Mouse (Mus musculus) liver, embryonic 16.5 days (tissue): ENCODE data around the gene Lsm7. TPM values are rescaled to one million over a fixed set of nuclear protein-coding genes. Genes with fewer than 3 reads are reported as not detected.
"Not testable (repeated sequence)": the region's sequence is repeated elsewhere in the genome, so short reads cannot be mapped to it uniquely, and the experiment has no call there.

Source experiments
- ATAC-seq: fragments of 200-750 bp; cut with Nextera tagmentation; 2 replicates; pipeline ENCODE4 v1.8.0; 2017; ENCODE audit warnings: low read depth, mild to moderate bottlenecking, moderate number of reproducible peaks, moderate library complexity
- H3K27ac ChIP-seq: fragments of 300-500 bp; sonication (generic); 2 replicates; pipeline ENCODE4 v1.5.1; 2014; ENCODE audit warnings: mild to moderate bottlenecking, low read length
- H3K27me3 ChIP-seq: fragments of 300-500 bp; sonication (generic); 2 replicates; pipeline ENCODE4 v1.6.1; 2014; ENCODE audit warnings: low read depth, low read length, mixed read lengths; ENCODE audit not compliant: control insufficient read depth, insufficient read depth
- H3K36me3 ChIP-seq: fragments of 300-500 bp; sonication (generic); 2 replicates; pipeline ENCODE4 v1.6.1; 2014; ENCODE audit warnings: mild to moderate bottlenecking; ENCODE audit not compliant: control insufficient read depth, insufficient read depth
- H3K4me1 ChIP-seq: fragments of 300-500 bp; sonication (generic); 2 replicates; pipeline ENCODE4 v1.6.1; 2014; ENCODE audit warnings: low read depth, low read length, mixed read lengths; ENCODE audit not compliant: control insufficient read depth
- H3K4me2 ChIP-seq: fragments of 300-500 bp; sonication (generic); 2 replicates; pipeline ENCODE4 v1.6.1; 2014; ENCODE audit warnings: low read depth, low read length, mixed read lengths
- H3K4me3 ChIP-seq: fragments of 300-500 bp; sonication (generic); 2 replicates; pipeline ENCODE4 v1.5.1; 2014; ENCODE audit warnings: low read depth, mild to moderate bottlenecking, low read length
- H3K9ac ChIP-seq: fragments of 300-500 bp; sonication (generic); 2 replicates; pipeline ENCODE4 v1.6.1; 2014; ENCODE audit warnings: low read depth, low read length
- H3K9me3 ChIP-seq: fragments of 300-500 bp; sonication (generic); replicated peaks from 2 replicates; pipeline ENCODE4 v1.6.1; 2016; ENCODE audit warnings: low read length; ENCODE audit not compliant: control insufficient read depth
- WGBS: fragments of 180-500 bp; shearing (Covaris S2); extraction: QIAGEN DNeasy Blood & Tissue Kit; methylation state at CpG from one replicate; pipeline ENCODE4 v1.1.7; 2014; ENCODE audit not compliant: insufficient replicate concordance; 5-methylcytosine and 5-hydroxymethylcytosine counted together
- polyA plus RNA-seq: library from polyadenylated mRNA; unstranded; fragments of >200 nt; fragmentation: Nextera tagmentation; extraction: Ambion mirVana; gene quantifications from 2 replicates; pipeline ENCODE4 v1.2.1, GENCODE M21; 2015

Lsm7 gene
- polyA plus RNA-seq, 1 experiment from 2014 or later, result 92.5 TPM

DNA sequence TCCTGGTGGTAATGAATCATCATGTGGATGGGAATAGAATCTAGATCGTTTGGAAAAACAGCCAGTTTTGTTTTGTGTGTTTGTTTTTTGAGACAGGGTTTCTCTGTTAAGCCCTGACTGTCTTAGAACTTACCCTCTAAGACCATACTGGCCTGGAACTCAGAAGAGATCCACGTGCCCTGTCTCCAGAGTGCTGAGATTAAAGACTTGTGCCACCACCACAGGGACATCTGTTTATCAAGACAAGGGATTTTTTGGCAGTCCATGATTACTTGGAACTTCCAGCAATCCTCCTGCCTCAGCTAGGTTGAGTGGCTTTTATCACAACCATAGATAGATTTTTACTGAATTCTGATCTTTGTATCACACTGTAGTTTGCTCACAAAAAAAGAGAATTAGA lies 30.2 kb downstream of the Lsm7 start:
- no peak overlapping the region for H3K4me3 ChIP-seq
- H3K9me3 ChIP-seq, result no peaks in the 10 kb centered on the region
- no peaks in the 10 kb centered on the region for H3K27me3 ChIP-seq
- 31% methylated on average over 2 of the region's 2 CpGs for WGBS
- no peak for ATAC-seq
- H3K4me2 ChIP-seq, result 0 out of 2 replicates have a peak overlapping the region, but pooled peaks have one; percentile 33
- H3K36me3 ChIP-seq, result peaks cover 12% of the 10 kb centered on the region
- H3K9ac ChIP-seq, result peak overlapping the region; percentile 13; the same call in 1 of the 2 replicates
- peaks cover 54% of the 10 kb centered on the region for H3K4me1 ChIP-seq
- H3K27ac ChIP-seq, result peak overlapping the region; percentile 82

DNA sequence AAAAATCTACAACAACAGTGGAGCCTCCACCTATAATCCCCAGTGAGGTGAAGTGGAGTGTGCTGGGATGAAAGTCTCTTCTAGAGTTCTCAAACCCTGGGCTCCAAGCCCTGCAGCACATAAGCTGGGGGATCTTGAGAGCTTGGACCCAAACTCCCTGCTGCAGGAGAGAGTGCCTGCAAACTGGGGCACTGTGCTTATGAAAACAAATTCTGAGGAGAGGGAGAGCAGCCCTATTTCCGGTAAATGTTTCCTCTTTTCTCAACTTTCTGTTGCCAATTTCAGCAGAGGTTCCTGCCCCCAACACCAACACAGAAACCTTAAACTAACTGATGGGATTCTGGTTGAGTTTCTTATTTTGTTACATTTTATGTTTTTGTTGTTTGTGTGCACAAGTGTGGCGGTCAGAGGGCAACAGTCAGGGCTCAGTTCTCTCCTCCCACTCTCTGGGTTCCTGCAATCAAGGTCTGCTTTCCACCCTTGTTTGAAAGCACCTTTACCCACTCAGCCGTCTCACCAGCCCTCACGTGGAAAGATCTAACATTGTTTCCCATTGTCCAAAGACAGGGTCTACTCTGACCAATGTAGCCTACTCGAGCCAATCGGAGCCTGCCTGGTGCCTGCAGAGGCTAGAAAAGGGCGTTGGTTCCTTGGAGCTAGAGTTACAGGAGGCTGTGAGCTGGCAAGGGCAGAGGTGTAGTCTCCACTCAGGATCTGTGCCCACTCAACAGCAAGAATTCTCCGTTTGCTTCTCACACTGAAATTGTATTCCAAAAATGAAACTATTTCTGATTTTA lies 31.0 kb downstream of the Lsm7 start:
- Histone ChIP-seq H3K27ac (peak overlapping the region; percentile 82), H3K27me3 (no peaks in the 10 kb centered on the region), H3K36me3 (peaks cover 4% of the 10 kb centered on the region), H3K4me3 (no peak overlapping the region), H3K9me3 (no peaks in the 10 kb centered on the region), H3K9ac (peak overlapping the region; percentile 13), H3K4me1 (peaks cover 54% of the 10 kb centered on the region), H3K4me2 (peak overlapping the region; percentile 33)
- 22% methylated on average over 8 of the region's 8 CpGs for WGBS
- ATAC-seq, result no peak

- Histone ChIP-seq H3K27me3 (no peaks in the 10 kb centered on the region), H3K4me1 (peaks cover 59% of the 10 kb centered on the region), H3K27ac (peak overlapping the region; percentile 82), H3K9me3 (no peaks in the 10 kb centered on the region), H3K4me3 (no peak overlapping the region), H3K9ac (no peak overlapping the region), H3K4me2 (no peak overlapping the region), H3K36me3 (no peaks in the 10 kb centered on the region; the same call in 1 of the 2 replicates)
- ATAC-seq, result no peak
- 57% methylated on average over 1 of the region's 1 CpGs for WGBS
Measured at GRCm38 (mm10) chr10:80823316-80823715, 31.7 kb downstream of the Lsm7 start.

- no peaks in the 10 kb centered on the region for H3K9me3 ChIP-seq
- H3K27me3 ChIP-seq, result no peaks in the 10 kb centered on the region
- H3K4me2 ChIP-seq, result no peak overlapping the region
- peak overlapping the region; percentile 85 for H3K27ac ChIP-seq
- no peaks in the 10 kb centered on the region for H3K36me3 ChIP-seq
- H3K9ac ChIP-seq, result 0 out of 2 replicates have a peak overlapping the region, but pooled peaks have one; percentile 13
- WGBS, result 74% methylated on average over 5 of the region's 5 CpGs
- peaks cover 53% of the 10 kb centered on the region for H3K4me1 ChIP-seq
- no peak for ATAC-seq
- no peak overlapping the region for H3K4me3 ChIP-seq
Measured at GRCm38 (mm10) chr10:80822528-80822927, 32.5 kb downstream of the Lsm7 start.

DNA sequence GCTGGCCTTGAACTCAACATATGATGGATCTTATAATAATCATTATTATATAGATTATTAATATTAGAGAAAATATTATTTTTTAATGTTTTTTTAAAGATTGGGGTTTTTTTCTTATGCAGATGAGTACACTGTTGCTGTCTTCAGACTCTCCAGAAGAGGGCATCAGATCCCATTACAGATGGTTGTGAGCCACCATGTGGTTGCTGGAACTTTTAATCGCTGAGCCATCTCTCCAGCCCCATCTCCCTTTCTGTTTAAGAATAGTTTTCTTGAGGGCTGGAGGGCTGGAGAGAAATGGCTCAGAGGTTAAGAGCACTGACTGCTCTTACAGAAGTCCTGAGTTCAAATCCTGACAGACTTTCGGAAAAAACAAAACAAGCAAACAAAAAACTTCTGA lies 33.0 kb downstream of the Lsm7 start:
- Histone ChIP-seq H3K4me1 (peaks cover 52% of the 10 kb centered on the region), H3K36me3 (no peaks in the 10 kb centered on the region), H3K9me3 (no peaks in the 10 kb centered on the region), H3K27me3 (no peaks in the 10 kb centered on the region), H3K9ac (0 out of 2 replicates have a peak overlapping the region, but pooled peaks have one; percentile 13), H3K27ac (peak overlapping the region; percentile 85), H3K4me3 (no peak overlapping the region), H3K4me2 (no peak overlapping the region)
- WGBS, result 43% methylated on average over 2 of the region's 2 CpGs
- no peak for ATAC-seq

- Histone ChIP-seq H3K9me3 (no peaks in the 10 kb centered on the region), H3K9ac (peak overlapping the region; percentile 50), H3K27me3 (no peaks in the 10 kb centered on the region), H3K36me3 (no peaks in the 10 kb centered on the region), H3K27ac (peak overlapping the region; percentile 85), H3K4me2 (peak overlapping the region; percentile 41; the same call in 1 of the 2 replicates), H3K4me3 (no peak overlapping the region), H3K4me1 (peaks cover 40% of the 10 kb centered on the region)
- peak; percentile 30 for ATAC-seq
- 42% methylated on average over 3 of the region's 3 CpGs for WGBS
Measured at GRCm38 (mm10) chr10:80819406-80819805, 35.6 kb downstream of the Lsm7 start.

DNA sequence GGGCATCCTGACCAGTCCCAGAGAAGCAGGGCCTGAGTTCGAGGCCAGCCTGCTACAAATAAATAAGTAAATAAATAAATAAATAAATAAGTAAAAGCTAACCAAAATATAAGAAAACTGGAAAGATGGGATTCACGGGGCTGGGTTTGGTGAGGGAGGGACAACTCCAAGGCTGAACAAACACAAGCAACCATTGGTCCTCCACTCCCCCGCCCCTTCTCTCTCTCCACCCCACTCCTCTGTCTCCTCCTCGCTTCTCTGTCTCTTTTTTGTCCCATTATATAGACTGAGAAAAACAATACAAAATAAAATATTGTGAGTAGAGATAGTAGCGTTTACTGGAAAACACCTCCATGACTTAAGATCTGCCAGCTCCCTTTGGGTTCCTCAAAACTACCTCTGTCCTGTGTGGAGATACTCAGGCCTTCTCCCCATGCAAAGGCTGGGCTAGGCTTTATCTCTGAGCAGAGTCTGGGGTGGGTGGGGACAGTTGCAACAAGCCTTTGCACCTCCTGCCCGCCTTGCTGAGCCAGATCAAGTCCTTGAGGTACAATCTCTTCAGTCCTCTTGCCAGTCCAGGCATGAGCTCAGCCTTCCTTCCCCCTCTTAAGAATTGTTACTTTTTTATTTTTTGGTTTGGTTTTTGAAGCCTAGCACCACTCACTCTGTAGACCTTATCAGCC lies 36.3 kb downstream of the Lsm7 start:
- WGBS, result 36% methylated on average over 6 of the region's 6 CpGs
- H3K4me2 ChIP-seq, result peak overlapping the region; percentile 41
- H3K27me3 ChIP-seq, result no peaks in the 10 kb centered on the region
- no peaks in the 10 kb centered on the region for H3K9me3 ChIP-seq
- peak; percentile 95 for ATAC-seq
- H3K27ac ChIP-seq, result peak overlapping the region; percentile 85
- H3K36me3 ChIP-seq, result no peaks in the 10 kb centered on the region
- H3K4me1 ChIP-seq, result peaks cover 33% of the 10 kb centered on the region
- peak overlapping the region; percentile 29 for H3K9ac ChIP-seq
- H3K4me3 ChIP-seq, result no peak overlapping the region

DNA sequence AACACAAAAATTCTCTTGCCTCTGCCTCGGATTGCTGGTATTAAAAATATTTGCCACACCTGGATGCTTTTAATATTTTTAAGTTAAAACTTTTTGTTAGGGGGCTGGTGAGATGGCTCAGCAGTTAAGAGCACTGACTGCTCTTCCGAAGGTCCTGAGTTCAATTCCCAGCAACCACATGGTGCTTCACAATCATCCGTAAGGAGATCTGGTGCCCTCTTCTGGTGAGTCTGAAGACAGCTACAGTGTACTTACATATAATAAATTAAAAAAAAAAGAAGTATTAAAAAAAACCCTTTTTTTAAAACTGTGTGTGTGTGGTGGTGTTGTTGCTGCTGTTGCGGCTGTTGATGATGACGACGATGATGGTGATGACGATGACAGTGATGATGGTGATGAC lies 37.1 kb downstream of the Lsm7 start:
- H3K27me3 ChIP-seq, H3K4me2 ChIP-seq, ATAC-seq, H3K4me3 ChIP-seq, H3K36me3 ChIP-seq, H3K9ac ChIP-seq, H3K9me3 ChIP-seq: not testable (repeated sequence)
- Histone ChIP-seq H3K27ac (peak overlapping the region; percentile 85), H3K4me1 (peaks cover 29% of the 10 kb centered on the region)
- WGBS, result 85% methylated on average over 7 of the region's 7 CpGs

- Histone ChIP-seq H3K27me3 (peaks cover 8% of the 10 kb centered on the region), H3K27ac (no peak overlapping the region), H3K4me1 (peaks cover 24% of the 10 kb centered on the region), H3K4me2 (no peak overlapping the region), H3K4me3 (no peak overlapping the region), H3K9ac (no peak overlapping the region), H3K9me3 (no peaks in the 10 kb centered on the region), H3K36me3 (no peaks in the 10 kb centered on the region)
- 60% methylated on average over 2 of the region's 2 CpGs for WGBS
- no peak for ATAC-seq
Measured at GRCm38 (mm10) chr10:80817164-80817563, 37.8 kb downstream of the Lsm7 start.
